Mouse (Mus musculus) intestine, embryonic 16.5 days (tissue): Measurements from ENCODE around the gene Pck1. TPM values are rescaled to one million over a fixed set of nuclear protein-coding genes. Genes with fewer than 3 reads are reported as not detected.

ENCODE experiments used
- ATAC-seq: fragments of 200-750 bp; cut with Nextera tagmentation; 2 replicates; pipeline ENCODE4 v1.8.0; 2017; ENCODE audit warnings: moderate TSS enrichment, moderate library complexity
- H3K27ac ChIP-seq: fragments of 300-500 bp; sonication (generic); 2 replicates; pipeline ENCODE4 v1.5.1; 2014; ENCODE audit warnings: mild to moderate bottlenecking, low read length
- H3K27me3 ChIP-seq: fragments of 300-500 bp; sonication (generic); replicated peaks from 2 replicates; pipeline ENCODE4 v1.6.1; 2014; ENCODE audit warnings: low read length, control low read depth, mixed read lengths; ENCODE audit not compliant: control insufficient read depth, insufficient read depth
- H3K36me3 ChIP-seq: fragments of 300-500 bp; sonication (generic); 2 replicates; pipeline ENCODE4 v1.6.1; 2014; ENCODE audit warnings: low read length, control low read depth; ENCODE audit not compliant: control insufficient read depth, insufficient read depth
- H3K4me1 ChIP-seq: fragments of 300-500 bp; sonication (generic); 2 replicates; pipeline ENCODE4 v1.6.1; 2014; ENCODE audit warnings: low read length, control low read depth, mixed read lengths; ENCODE audit not compliant: control insufficient read depth, insufficient read depth
- H3K4me2 ChIP-seq: fragments of 300-500 bp; sonication (generic); 2 replicates; pipeline ENCODE4 v1.6.1; 2014; ENCODE audit warnings: low read depth, low read length, control low read depth
- H3K4me3 ChIP-seq: fragments of 300-500 bp; sonication (generic); 2 replicates; pipeline ENCODE4 v1.5.1; 2014; ENCODE audit warnings: mild to moderate bottlenecking, low read length
- H3K9ac ChIP-seq: fragments of 300-500 bp; sonication (generic); 2 replicates; pipeline ENCODE4 v1.6.1; 2014; ENCODE audit warnings: low read depth, low read length
- H3K9me3 ChIP-seq: fragments of 300-500 bp; sonication (generic); 2 replicates; pipeline ENCODE4 v1.6.1; 2016; ENCODE audit warnings: low read length, control low read depth; ENCODE audit not compliant: control insufficient read depth
- WGBS: fragments of 180-500 bp; shearing (Covaris S2); extraction: QIAGEN DNeasy Blood & Tissue Kit; methylation state at CpG from one replicate; pipeline ENCODE4 v1.1.7; 2014; 5-methylcytosine and 5-hydroxymethylcytosine counted together
- polyA plus RNA-seq: library from polyadenylated mRNA; unstranded; fragments of >200 nt; fragmentation: Nextera tagmentation; extraction: Ambion mirVana; gene quantifications from 2 replicates; pipeline ENCODE4 v1.2.1, GENCODE M21; 2015

Gene Pck1
- polyA plus RNA-seq, 1 experiment from 2014 or later: 14.0 TPM

GRCm38 (mm10) chr2:173145808-173146207 is 7.0 kb upstream of the Pck1 start:
- Histone ChIP-seq H3K27me3 (no peaks in the 10 kb centered on the region), H3K36me3 (no peaks in the 10 kb centered on the region), H3K9me3 (no peaks in the 10 kb centered on the region), H3K4me1 (peaks cover 5% of the 10 kb centered on the region), H3K4me2 (no peak overlapping the region), H3K9ac (no peak overlapping the region), H3K4me3 (no peak overlapping the region), H3K27ac (no peak overlapping the region)
- no peak for ATAC-seq
- WGBS: 65% methylated on average over 3 of the region's 3 CpGs

- no peak overlapping the region for H3K9ac ChIP-seq
- no peak overlapping the region for H3K27ac ChIP-seq
- H3K4me3 ChIP-seq: no peak overlapping the region
- no peak overlapping the region for H3K4me2 ChIP-seq
- H3K4me1 ChIP-seq: peaks cover 14% of the 10 kb centered on the region
- 49% methylated on average over 6 of the region's 6 CpGs for WGBS
- H3K9me3 ChIP-seq: no peaks in the 10 kb centered on the region
- no peak for ATAC-seq
- no peaks in the 10 kb centered on the region for H3K27me3 ChIP-seq
- H3K36me3 ChIP-seq: no peaks in the 10 kb centered on the region
These were observed 6.1 kb upstream of the Pck1 start for GRCm38 (mm10) chr2:173146728-173147127.

- ATAC-seq: no peak
- H3K36me3 ChIP-seq: no peaks in the 10 kb centered on the region
- H3K27me3 ChIP-seq: no peaks in the 10 kb centered on the region
- H3K9me3 ChIP-seq: no peaks in the 10 kb centered on the region
- H3K9ac ChIP-seq: no peak overlapping the region
- H3K4me3 ChIP-seq: no peak overlapping the region
- no peak overlapping the region for H3K27ac ChIP-seq
- H3K4me1 ChIP-seq: peaks cover 27% of the 10 kb centered on the region
- no peak overlapping the region for H3K4me2 ChIP-seq
- 85% methylated on average over 5 of the region's 5 CpGs for WGBS
These were observed 4.8 kb upstream of the Pck1 start for GRCm38 (mm10) chr2:173148001-173148400.

- WGBS: 44% methylated on average over 5 of the region's 5 CpGs
- H3K27ac ChIP-seq: peak overlapping the region; percentile 75
- no peak for ATAC-seq
These were observed 1.5 kb upstream of the Pck1 start for GRCm38 (mm10) chr2:173151352-173151751.

GRCm38 (mm10) chr2:173151784-173152284 is 1.0 kb upstream of the Pck1 start:
- Histone ChIP-seq H3K4me3 (no peak overlapping the region), H3K9ac (peak overlapping the region; percentile 37), H3K27me3 (no peaks in the 10 kb centered on the region), H3K4me1 (peaks cover 29% of the 10 kb centered on the region), H3K9me3 (no peaks in the 10 kb centered on the region), H3K27ac (peak overlapping the region; percentile 75), H3K4me2 (no peak overlapping the region), H3K36me3 (no peaks in the 10 kb centered on the region)
- WGBS: 80% methylated on average over 7 of the region's 7 CpGs
- peak; percentile 6 for ATAC-seq

More at GRCm38 (mm10) chr2:173151352-173151751, 1.5 kb upstream of the Pck1 start:
- no peak overlapping the region for H3K4me3 ChIP-seq
- H3K9me3 ChIP-seq: no peaks in the 10 kb centered on the region
- H3K9ac ChIP-seq: peak overlapping the region; percentile 37
- no peak overlapping the region for H3K4me2 ChIP-seq
- no peaks in the 10 kb centered on the region for H3K36me3 ChIP-seq
- H3K4me1 ChIP-seq: peaks cover 29% of the 10 kb centered on the region
- no peaks in the 10 kb centered on the region for H3K27me3 ChIP-seq

- peak; percentile 3 for ATAC-seq
- Histone ChIP-seq H3K9me3 (no peaks in the 10 kb centered on the region), H3K9ac (peak overlapping the region; percentile 56), H3K4me3 (peak overlapping the region; percentile 31), H3K27ac (peak overlapping the region; percentile 75), H3K4me1 (peaks cover 33% of the 10 kb centered on the region), H3K36me3 (no peaks in the 10 kb centered on the region), H3K27me3 (no peaks in the 10 kb centered on the region), H3K4me2 (peak overlapping the region; percentile 28)
- 79% methylated on average over 10 of the region's 10 CpGs for WGBS
These were observed 418 bp downstream of the Pck1 start for GRCm38 (mm10) chr2:173153266-173153665.

- Histone ChIP-seq H3K27me3 (no peaks in the 10 kb centered on the region), H3K4me2 (peak overlapping the region; percentile 28; the same call in 1 of the 2 replicates), H3K4me1 (peaks cover 38% of the 10 kb centered on the region), H3K4me3 (no peak overlapping the region), H3K9me3 (no peaks in the 10 kb centered on the region), H3K9ac (no peak overlapping the region), H3K36me3 (no peaks in the 10 kb centered on the region), H3K27ac (no peak overlapping the region)
- ATAC-seq: no peak
- 93% methylated on average over 13 of the region's 13 CpGs for WGBS
These were observed 1.7 kb downstream of the Pck1 start for GRCm38 (mm10) chr2:173154513-173154912.

- Histone ChIP-seq H3K27ac (no peak overlapping the region), H3K9ac (no peak overlapping the region), H3K4me3 (no peak overlapping the region), H3K4me2 (no peak overlapping the region), H3K4me1 (peaks cover 40% of the 10 kb centered on the region), H3K36me3 (no peaks in the 10 kb centered on the region), H3K27me3 (no peaks in the 10 kb centered on the region), H3K9me3 (no peaks in the 10 kb centered on the region)
- WGBS: 93% methylated on average over 14 of the region's 14 CpGs
- ATAC-seq: no peak
These were observed 2.1 kb downstream of the Pck1 start for GRCm38 (mm10) chr2:173154962-173155361.

- no peak overlapping the region for H3K27ac ChIP-seq
- WGBS: 93% methylated on average over 10 of the region's 10 CpGs
- H3K27me3 ChIP-seq: no peaks in the 10 kb centered on the region
- no peak overlapping the region for H3K4me2 ChIP-seq
- H3K36me3 ChIP-seq: no peaks in the 10 kb centered on the region
- peaks cover 41% of the 10 kb centered on the region for H3K4me1 ChIP-seq
- no peak overlapping the region for H3K9ac ChIP-seq
- no peak for ATAC-seq
- H3K4me3 ChIP-seq: no peak overlapping the region
- no peaks in the 10 kb centered on the region for H3K9me3 ChIP-seq
These were observed 3.1 kb downstream of the Pck1 start for GRCm38 (mm10) chr2:173155907-173156306.

- Histone ChIP-seq H3K27ac (no peak overlapping the region), H3K9me3 (no peaks in the 10 kb centered on the region), H3K9ac (no peak overlapping the region), H3K4me3 (no peak overlapping the region), H3K36me3 (no peaks in the 10 kb centered on the region), H3K4me2 (no peak overlapping the region), H3K27me3 (no peaks in the 10 kb centered on the region), H3K4me1 (peaks cover 38% of the 10 kb centered on the region)
- WGBS: 89% methylated on average over 13 of the region's 13 CpGs
- ATAC-seq: no peak
These were observed 4.1 kb downstream of the Pck1 start for GRCm38 (mm10) chr2:173156923-173157322.
